Mouse (Mus musculus) heart, postnatal 0 days (tissue): ENCODE results near the gene Stat3.

Source experiments
- CTCF ChIP-seq: IDR thresholded peaks from 2 replicates; pipeline ENCODE4 v1.5.1; 2016; ENCODE audit warnings: antibody characterized with exemption, control low read depth, low read depth
- EP300 ChIP-seq: IDR thresholded peaks from 2 replicates; pipeline ENCODE4 v1.6.1; 2016; ENCODE audit warnings: antibody characterized with exemption, low read depth

DNA sequence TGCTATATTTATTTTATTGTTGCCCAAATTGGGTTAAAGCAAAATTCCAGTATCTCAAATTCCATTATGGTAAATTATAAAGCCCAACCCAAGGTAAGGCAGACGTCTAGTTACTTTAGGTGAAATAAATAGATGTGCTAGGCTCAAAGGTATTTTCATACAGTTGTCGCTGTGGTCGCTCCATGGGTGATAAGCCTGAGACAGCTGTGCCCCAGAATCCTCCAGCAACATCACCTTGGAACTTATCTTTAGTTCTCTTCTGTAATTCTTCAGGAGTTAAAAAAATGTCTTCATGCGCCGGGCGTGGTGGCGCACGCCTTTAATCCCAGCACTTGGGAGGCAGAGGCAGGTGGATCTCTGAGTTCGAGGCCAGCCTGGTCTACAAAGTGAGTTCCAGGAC, 100.4 kb downstream of the Stat3 start:
- TF ChIP-seq CTCF: no peak
- no peak for TF ChIP-seq EP300
